Mouse (Mus musculus) lung, adult 2 months (tissue): ENCODE data around the gene Gm20503. TPM values are rescaled to one million over a fixed set of nuclear protein-coding genes. Genes with fewer than 3 reads are reported as not detected.
A peak's percentile ranks its signal among the peaks of the same experiment; 100 is the strongest.

Experiments
- DNase-seq: peaks from one replicate; pipeline ENCODE4 v3.0.0; 2022
- H3K4me1 ChIP-seq: fragments of 200-500 bp; 2 replicates; pipeline ENCODE4 v1.6.1; 2011; ENCODE audit warnings: low read length; ENCODE audit not compliant: control insufficient read depth, insufficient read depth
- H3K4me3 ChIP-seq: fragments of 200-500 bp; replicated peaks from 2 replicates; pipeline ENCODE3; 2011; ENCODE audit warnings: low read depth, mild to moderate bottlenecking, control low read depth, low read length; ENCODE audit errors: extremely low read depth
- CTCF ChIP-seq: fragments of 200-500 bp; IDR thresholded peaks from 2 replicates; pipeline ENCODE4 v1.5.1; 2011; ENCODE audit warnings: mild to moderate bottlenecking, low read length, control low read depth; ENCODE audit not compliant: insufficient read depth
- POLR2A ChIP-seq: fragments of 200-500 bp; IDR thresholded peaks from 2 replicates; pipeline ENCODE4 v1.6.1; 2011; ENCODE audit warnings: low read depth, mild to moderate bottlenecking, control low read depth, low read length, borderline replicate concordance; ENCODE audit errors: extremely low read depth
- WGBS: fragments of 180-500 bp; shearing (Covaris S2); methylation state at CpG from one replicate; pipeline ENCODE4 v1.1.7; 2018; 5-methylcytosine and 5-hydroxymethylcytosine counted together
- polyA plus RNA-seq: library from polyadenylated mRNA; depleted of rRNA; stranded (reverse); fragments of >200 nt; gene quantifications from 2 replicates; pipeline ENCODE4 v1.2.3, GENCODE M21; 2012; rRNA removed

Gene Gm20503
- 1.7 TPM in 1 of 2 replicates, not detected in the other for polyA plus RNA-seq

- no peak for TF ChIP-seq CTCF
- peak; percentile 71; the same call in 1 of the 2 replicates for TF ChIP-seq POLR2A
- under 1% methylated on average over 89 of the region's 89 CpGs for WGBS
- DNase-seq, result peak; percentile 86
- Histone ChIP-seq H3K4me3 (peak within 1 kb of the TSS; percentile 73), H3K4me1 (peaks cover 7% of the 10 kb centered on the region)
Measured at GRCm38 (mm10) chr4:59002948-59003805, at the start of gene Gm20503. Gm20503 (plus strand) TSS chr4:59003210.

GRCm38 (mm10) chr4:58961719-58962118, 41.3 kb upstream of the Gm20503 start:
- no peak for TF ChIP-seq CTCF
- no peak for TF ChIP-seq POLR2A
- WGBS, result 85% methylated on average over 15 of the region's 15 CpGs
- DNase-seq, result no peak
- Histone ChIP-seq H3K4me1 (no peaks in the 10 kb centered on the region), H3K4me3 (no peak overlapping the region)

GRCm38 (mm10) chr4:58963271-58963670, 39.7 kb upstream of the Gm20503 start:
- no peaks in the 10 kb centered on the region for H3K4me1 ChIP-seq
- TF ChIP-seq POLR2A, result no peak
- no peak overlapping the region for H3K4me3 ChIP-seq
- DNase-seq, result no peak
- 93% methylated on average over 4 of the region's 4 CpGs for WGBS

GRCm38 (mm10) chr4:58965136-58965535, 37.9 kb upstream of the Gm20503 start:
- 79% methylated on average over 1 of the region's 1 CpGs for WGBS
- DNase-seq, result no peak
- TF ChIP-seq POLR2A, result no peak
- TF ChIP-seq CTCF, result no peak
- Histone ChIP-seq H3K4me1 (no peaks in the 10 kb centered on the region), H3K4me3 (no peak overlapping the region)

- H3K4me3 ChIP-seq, result no peak overlapping the region
- no peaks in the 10 kb centered on the region for H3K4me1 ChIP-seq
- TF ChIP-seq POLR2A (no peak), CTCF (no peak)
- WGBS, result 86% methylated on average over 4 of the region's 4 CpGs
- DNase-seq, result no peak
Measured at GRCm38 (mm10) chr4:58970678-58971077, 32.3 kb upstream of the Gm20503 start.

GRCm38 (mm10) chr4:58975711-58976110, 27.3 kb upstream of the Gm20503 start:
- TF ChIP-seq CTCF, result no peak
- TF ChIP-seq POLR2A, result no peak
- no peak for DNase-seq
- WGBS, result 91% methylated on average over 5 of the region's 5 CpGs

GRCm38 (mm10) chr4:58981421-58981820, 21.6 kb upstream of the Gm20503 start:
- no peak for DNase-seq
- no peak for TF ChIP-seq POLR2A
- no peak for TF ChIP-seq CTCF
- no peak overlapping the region for H3K4me3 ChIP-seq
- no peaks in the 10 kb centered on the region for H3K4me1 ChIP-seq
- WGBS, result 83% methylated on average over 6 of the region's 6 CpGs

More at GRCm38 (mm10) chr4:58975711-58976110, 27.3 kb upstream of the Gm20503 start:
- H3K4me1 ChIP-seq, result no peaks in the 10 kb centered on the region
- no peak overlapping the region for H3K4me3 ChIP-seq

- Histone ChIP-seq H3K4me1 (no peaks in the 10 kb centered on the region), H3K4me3 (no peak overlapping the region)
- no peak for DNase-seq
- no peak for TF ChIP-seq POLR2A
- no peak for TF ChIP-seq CTCF
- 90% methylated on average over 8 of the region's 8 CpGs for WGBS
Measured at GRCm38 (mm10) chr4:58982806-58983205, 20.2 kb upstream of the Gm20503 start.

GRCm38 (mm10) chr4:58985157-58985648, 17.8 kb upstream of the Gm20503 start:
- TF ChIP-seq POLR2A, result no peak
- peak; percentile 69 for TF ChIP-seq CTCF
- H3K4me3 ChIP-seq, result no peak overlapping the region
- WGBS, result 9% methylated on average over 7 of the region's 7 CpGs
- H3K4me1 ChIP-seq, result no peaks in the 10 kb centered on the region
- peak; percentile 82 for DNase-seq

GRCm38 (mm10) chr4:58986540-58987190, 16.3 kb upstream of the Gm20503 start, which contains the start of gene Ptgr1:
Ptgr1 (minus strand) TSS chr4:58987119.
- WGBS, result 1% methylated on average over 28 of the region's 28 CpGs
- H3K4me3 ChIP-seq, result peak within 1 kb of the TSS; percentile 70
- peak; percentile 76 for DNase-seq
- no peaks in the 10 kb centered on the region for H3K4me1 ChIP-seq
- TF ChIP-seq CTCF (no peak), POLR2A (peak; percentile 20; the same call in 1 of the 2 replicates)
